ENCODE assay signal across 24 mouse cellular contexts in genomic region chr13:77398477-77398876, GRCm38 (mm10).
DNase-seq lines count a peak whose midpoint lies in the region; ATAC-seq lines count a peak whose summit lies in the region.
"Had no signal": no experiment of that assay in that cellular context is flagged by ENCODE, and none has a peak within 500 bp of the region (broad histone marks: within the 10 kb centered on the region; RNA-seq: fewer than 3 reads in every experiment).

No protein-coding gene starts in this region.

- H3K4me2 ChIP-seq in hindbrain, embryonic 16.5 days (ENCODE audit: low read length), result peak overlapping the region; percentile 19; the same call in 1 of the 2 replicates
- H3K4me2 ChIP-seq in hindbrain, embryonic 11.5 days (replicated peaks; ENCODE audit: low read depth, low read length), result no peak overlapping the region
- H3K4me2 ChIP-seq in midbrain, embryonic 14.5 days (ENCODE audit: low read length), result no peak overlapping the region
- no peak overlapping the region for H3K4me2 ChIP-seq in midbrain, embryonic 13.5 days (replicated peaks)
- no peak overlapping the region for H3K4me2 ChIP-seq in forebrain, embryonic 15.5 days (replicated peaks)
- H3K4me2 ChIP-seq: embryonic facial prominence, embryonic 15.5 days; heart, embryonic 11.5 days; kidney, embryonic 15.5 days; limb, embryonic 15.5 days; neural tube, embryonic 15.5 days had no signal

- no peaks in the 10 kb centered on the region for H3K9me3 ChIP-seq in hindbrain, embryonic 16.5 days (ENCODE audit: control insufficient read depth, low read length)
- no peaks in the 10 kb centered on the region for H3K9me3 ChIP-seq in hindbrain, embryonic 11.5 days (ENCODE audit: control insufficient read depth, low read length)
- no peaks in the 10 kb centered on the region for H3K9me3 ChIP-seq in midbrain, embryonic 14.5 days (ENCODE audit: control insufficient read depth, low read length)
- H3K9me3 ChIP-seq in midbrain, embryonic 13.5 days, result no peaks in the 10 kb centered on the region
- no peaks in the 10 kb centered on the region for H3K9me3 ChIP-seq in forebrain, embryonic 15.5 days
- H3K9me3 ChIP-seq: embryonic facial prominence, embryonic 15.5 days; G1E; kidney, embryonic 15.5 days; limb, embryonic 15.5 days; neural tube, embryonic 15.5 days had no signal

- WGBS in hindbrain, embryonic 16.5 days, result 57% methylated on average over 3 of the region's 3 CpGs
- WGBS in hindbrain, embryonic 11.5 days, result 88% methylated on average over 3 of the region's 3 CpGs
- 70% methylated on average over 3 of the region's 3 CpGs for WGBS in midbrain, embryonic 14.5 days
- 85% methylated on average over 3 of the region's 3 CpGs for WGBS in midbrain, embryonic 13.5 days
- WGBS in forebrain, embryonic 15.5 days, result 61% methylated on average over 3 of the region's 3 CpGs

- no peak for DNase-seq in hindbrain, embryonic 11.5 days (ENCODE audit: low spot score)
- peak; percentile 64 for DNase-seq in midbrain, embryonic 14.5 days
- DNase-seq in thymus, postnatal 14 days, result no peak
- no peak for DNase-seq in adrenal gland, adult 8-10 months
- DNase-seq: B cell, adult 2 months; cerebellum, adult 2 months; cerebellum, postnatal 36 days; embryo, embryonic 11 days; gastrocnemius, postnatal 10 days; kidney, adult 11 months; left cerebral cortex, postnatal 4 days; thymus, adult 18-20 months had no signal

- H3K4me3 ChIP-seq in hindbrain, embryonic 16.5 days (ENCODE audit: low read length), result no peak overlapping the region
- H3K4me3 ChIP-seq in hindbrain, embryonic 11.5 days (ENCODE audit: low read depth, low read length), result no peak overlapping the region
- H3K4me3 ChIP-seq in midbrain, embryonic 14.5 days (replicated peaks; ENCODE audit: low read depth, low read length), result no peak overlapping the region
- no peak overlapping the region for H3K4me3 ChIP-seq in midbrain, embryonic 13.5 days (replicated peaks)
- H3K4me3 ChIP-seq in forebrain, embryonic 15.5 days, result no peak overlapping the region
- H3K4me3 ChIP-seq: embryonic facial prominence, embryonic 15.5 days; kidney, embryonic 15.5 days; limb, embryonic 15.5 days; neural tube, embryonic 15.5 days had no signal

- no peak overlapping the region for H3K27ac ChIP-seq in hindbrain, embryonic 16.5 days (ENCODE audit: low read depth, low read length)
- no peak overlapping the region for H3K27ac ChIP-seq in hindbrain, embryonic 11.5 days (ENCODE audit: low read depth, low read length)
- H3K27ac ChIP-seq in midbrain, embryonic 14.5 days (replicated peaks; ENCODE audit: low read depth, low read length), result peak overlapping the region; percentile 75; the same call in 1 of the 2 replicates
- H3K27ac ChIP-seq in midbrain, embryonic 13.5 days, result no peak overlapping the region
- peak overlapping the region; percentile 82 for H3K27ac ChIP-seq in forebrain, embryonic 15.5 days (replicated peaks)
- H3K27ac ChIP-seq: embryonic facial prominence, embryonic 15.5 days; kidney, embryonic 15.5 days; limb, embryonic 15.5 days; neural tube, embryonic 15.5 days had no signal

- ATAC-seq in hindbrain, embryonic 16.5 days, result no peak
- no peak for ATAC-seq in hindbrain, embryonic 11.5 days (ENCODE audit: low FRiP score)
- no peak for ATAC-seq in midbrain, embryonic 14.5 days (ENCODE audit: low FRiP score, low TSS enrichment)
- ATAC-seq in midbrain, embryonic 13.5 days, result no peak
- ATAC-seq in forebrain, embryonic 15.5 days (replicated peaks), result no peak
- ATAC-seq: lung, postnatal 0 days; Patski had no signal

- H3K4me1 ChIP-seq in hindbrain, embryonic 16.5 days (ENCODE audit: control insufficient read depth, insufficient read depth, low read depth, low read length), result peaks cover 3% of the 10 kb centered on the region
- no peaks in the 10 kb centered on the region for H3K4me1 ChIP-seq in hindbrain, embryonic 11.5 days (replicated peaks; ENCODE audit: control insufficient read depth, insufficient read depth, low read length)
- H3K4me1 ChIP-seq in midbrain, embryonic 14.5 days (ENCODE audit: control insufficient read depth, insufficient read depth, low read length), result peaks cover 14% of the 10 kb centered on the region; the same call in 1 of the 2 replicates
- peaks cover 13% of the 10 kb centered on the region for H3K4me1 ChIP-seq in midbrain, embryonic 13.5 days (replicated peaks)
- peaks cover 18% of the 10 kb centered on the region for H3K4me1 ChIP-seq in forebrain, embryonic 15.5 days
- H3K4me1 ChIP-seq: embryonic facial prominence, embryonic 15.5 days; kidney, embryonic 15.5 days; limb, embryonic 15.5 days; neural tube, embryonic 15.5 days had no signal

- H3K36me3 ChIP-seq in hindbrain, embryonic 16.5 days (ENCODE audit: control insufficient read depth, insufficient read depth, low read length), result no peaks in the 10 kb centered on the region
- no peaks in the 10 kb centered on the region for H3K36me3 ChIP-seq in hindbrain, embryonic 11.5 days (ENCODE audit: control insufficient read depth, insufficient read depth, low read length)
- H3K36me3 ChIP-seq in midbrain, embryonic 14.5 days (ENCODE audit: control insufficient read depth, insufficient read depth, low read length), result no peaks in the 10 kb centered on the region
- no peaks in the 10 kb centered on the region for H3K36me3 ChIP-seq in midbrain, embryonic 13.5 days
- H3K36me3 ChIP-seq in forebrain, embryonic 15.5 days, result no peaks in the 10 kb centered on the region
- H3K36me3 ChIP-seq: embryonic facial prominence, embryonic 15.5 days; G1E; kidney, embryonic 15.5 days; limb, embryonic 15.5 days; neural tube, embryonic 15.5 days had no signal

- H3K27me3 ChIP-seq in hindbrain, embryonic 16.5 days (replicated peaks; ENCODE audit: control insufficient read depth, insufficient read depth, low read length), result no peaks in the 10 kb centered on the region
- H3K27me3 ChIP-seq in hindbrain, embryonic 11.5 days (ENCODE audit: control insufficient read depth, insufficient read depth, low read length), result no peaks in the 10 kb centered on the region
- no peaks in the 10 kb centered on the region for H3K27me3 ChIP-seq in midbrain, embryonic 14.5 days (ENCODE audit: control insufficient read depth, insufficient read depth, low read length)
- no peaks in the 10 kb centered on the region for H3K27me3 ChIP-seq in midbrain, embryonic 13.5 days
- no peaks in the 10 kb centered on the region for H3K27me3 ChIP-seq in forebrain, embryonic 15.5 days
- H3K27me3 ChIP-seq: CH12.LX; embryonic facial prominence, embryonic 15.5 days; kidney, embryonic 15.5 days; limb, embryonic 15.5 days; neural tube, embryonic 15.5 days; Patski had no signal

- H3K9ac ChIP-seq in hindbrain, embryonic 16.5 days (ENCODE audit: low read depth, low read length), result no peak overlapping the region
- no peak overlapping the region for H3K9ac ChIP-seq in hindbrain, embryonic 11.5 days (ENCODE audit: low read depth, low read length)
- H3K9ac ChIP-seq in midbrain, embryonic 14.5 days (replicated peaks; ENCODE audit: low read length), result no peak overlapping the region
- no peak overlapping the region for H3K9ac ChIP-seq in midbrain, embryonic 13.5 days (replicated peaks)
- H3K9ac ChIP-seq in forebrain, embryonic 15.5 days (replicated peaks), result no peak overlapping the region; the same call in 1 of the 2 replicates
- H3K9ac ChIP-seq: embryonic facial prominence, embryonic 15.5 days; kidney, embryonic 15.5 days; limb, embryonic 15.5 days; neural tube, embryonic 15.5 days had no signal

Comparison
In these comparisons a context has a peak if more than half of its experiments do, and no peak if none do; other contexts are left out.
1. H3K27ac ChIP-seq: peak in midbrain, embryonic 14.5 days (single experiment) and forebrain, embryonic 15.5 days (single experiment); none in hindbrain, embryonic 16.5 days (single experiment), hindbrain, embryonic 11.5 days (single experiment) and midbrain, embryonic 13.5 days (single experiment).